ENCODE assay signal across 25 mouse cellular contexts in genomic region chr12:95316820-95317219, GRCm38 (mm10).
DNase-seq lines count a peak whose midpoint lies in the region; ATAC-seq lines count a peak whose summit lies in the region.
"Had no signal": no experiment of that assay in that cellular context is flagged by ENCODE, and none has a peak within 500 bp of the region (broad histone marks: within the 10 kb centered on the region; RNA-seq: fewer than 3 reads in every experiment).

No protein-coding gene starts in this region.

- H3K36me3 ChIP-seq in forebrain, embryonic 15.5 days, result no peaks in the 10 kb centered on the region
- no peaks in the 10 kb centered on the region for H3K36me3 ChIP-seq in forebrain, embryonic 10.5 days (replicated peaks)
- no peaks in the 10 kb centered on the region for H3K36me3 ChIP-seq in midbrain, embryonic 14.5 days (ENCODE audit: control insufficient read depth, insufficient read depth, low read length)
- no peaks in the 10 kb centered on the region for H3K36me3 ChIP-seq in midbrain, embryonic 10.5 days
- no peaks in the 10 kb centered on the region for H3K36me3 ChIP-seq in forebrain, embryonic 16.5 days (ENCODE audit: control insufficient read depth, insufficient read depth)
- H3K36me3 ChIP-seq: embryonic facial prominence, embryonic 13.5 days; G1E; hindbrain, embryonic 13.5 days; limb, embryonic 12.5 days; midbrain, embryonic 15.5 days had no signal

- H3K4me2 ChIP-seq in forebrain, embryonic 15.5 days (replicated peaks), result no peak overlapping the region
- H3K4me2 ChIP-seq in midbrain, embryonic 14.5 days (ENCODE audit: low read length), result no peak overlapping the region
- H3K4me2 ChIP-seq in forebrain, embryonic 16.5 days (ENCODE audit: low read length), result no peak overlapping the region
- H3K4me2 ChIP-seq: embryonic facial prominence, embryonic 13.5 days; hindbrain, embryonic 13.5 days; limb, embryonic 12.5 days; liver, embryonic 11.5 days; midbrain, embryonic 15.5 days had no signal

- DNase-seq in cerebellum, postnatal 10 days, result peak; percentile 50 to 52
- DNase-seq in cerebellum, adult 8-10 months, result no peak
- no peak for DNase-seq in forebrain, embryonic 10.5 days (ENCODE audit: extremely low spot score, low spot score)
- DNase-seq in midbrain, embryonic 14.5 days, result peak; percentile 7
- DNase-seq in midbrain, embryonic 10.5 days (ENCODE audit: low spot score), result no peak
- no peak for DNase-seq in thymus, adult 18-20 months
- DNase-seq: adrenal gland, postnatal 14 days; cerebellum, adult 18-20 months; embryo, embryonic 11 days; gastrocnemius, postnatal 14 days; heart, postnatal 14 days; kidney, adult 11 months; kidney, postnatal 14 days; lung, postnatal 4 days had no signal

- H3K4me3 ChIP-seq in forebrain, embryonic 15.5 days, result no peak overlapping the region
- H3K4me3 ChIP-seq in forebrain, embryonic 10.5 days, result no peak overlapping the region
- H3K4me3 ChIP-seq in midbrain, embryonic 14.5 days (replicated peaks; ENCODE audit: low read depth, low read length), result no peak overlapping the region
- H3K4me3 ChIP-seq in midbrain, embryonic 10.5 days, result no peak overlapping the region
- H3K4me3 ChIP-seq in forebrain, embryonic 16.5 days (replicated peaks; ENCODE audit: low read length), result no peak overlapping the region
- H3K4me3 ChIP-seq: embryonic facial prominence, embryonic 13.5 days; erythroblast, embryonic 14.5 days; hindbrain, embryonic 13.5 days; limb, embryonic 12.5 days; megakaryocyte, embryonic 14.5 days; midbrain, embryonic 15.5 days had no signal

- 42% methylated on average over 1 of the region's 1 CpGs for WGBS in forebrain, embryonic 15.5 days
- WGBS in forebrain, embryonic 10.5 days, result 87% methylated on average over 1 of the region's 1 CpGs
- 75% methylated on average over 1 of the region's 1 CpGs for WGBS in midbrain, embryonic 14.5 days
- WGBS in midbrain, embryonic 10.5 days, result 79% methylated on average over 1 of the region's 1 CpGs
- 25% methylated on average over 1 of the region's 1 CpGs for WGBS in forebrain, embryonic 16.5 days

- ATAC-seq in forebrain, embryonic 15.5 days (replicated peaks), result 0 out of 2 replicates have a peak, but pooled peaks have one; percentile 63
- ATAC-seq in midbrain, embryonic 14.5 days (ENCODE audit: low FRiP score, low TSS enrichment), result no peak
- ATAC-seq in forebrain, embryonic 16.5 days, result peak; percentile 68
- ATAC-seq: inflammation-experienced regulatory T-cells, adult 6 months; midbrain, embryonic 15.5 days had no signal

- no peaks in the 10 kb centered on the region for H3K27me3 ChIP-seq in forebrain, embryonic 15.5 days
- no peaks in the 10 kb centered on the region for H3K27me3 ChIP-seq in forebrain, embryonic 10.5 days (ENCODE audit: poor library complexity, severe bottlenecking)
- no peaks in the 10 kb centered on the region for H3K27me3 ChIP-seq in midbrain, embryonic 14.5 days (ENCODE audit: control insufficient read depth, insufficient read depth, low read length)
- H3K27me3 ChIP-seq in midbrain, embryonic 10.5 days (ENCODE audit: low read depth, poor library complexity, severe bottlenecking), result no peaks in the 10 kb centered on the region
- no peaks in the 10 kb centered on the region for H3K27me3 ChIP-seq in forebrain, embryonic 16.5 days (replicated peaks; ENCODE audit: control insufficient read depth, insufficient read depth, low read length)
- H3K27me3 ChIP-seq: embryonic facial prominence, embryonic 13.5 days; hindbrain, embryonic 13.5 days; limb, embryonic 12.5 days; megakaryocyte, embryonic 14.5 days; midbrain, embryonic 15.5 days had no signal

- H3K9me3 ChIP-seq in forebrain, embryonic 15.5 days, result no peaks in the 10 kb centered on the region
- no peaks in the 10 kb centered on the region for H3K9me3 ChIP-seq in forebrain, embryonic 10.5 days
- H3K9me3 ChIP-seq in midbrain, embryonic 14.5 days (ENCODE audit: control insufficient read depth, low read length), result no peaks in the 10 kb centered on the region
- no peaks in the 10 kb centered on the region for H3K9me3 ChIP-seq in midbrain, embryonic 10.5 days (replicated peaks)
- H3K9me3 ChIP-seq in forebrain, embryonic 16.5 days (ENCODE audit: control insufficient read depth, low read length), result no peaks in the 10 kb centered on the region
- H3K9me3 ChIP-seq: embryonic facial prominence, embryonic 13.5 days; hindbrain, embryonic 13.5 days; limb, embryonic 12.5 days; megakaryocyte, embryonic 14.5 days; midbrain, embryonic 15.5 days had no signal

- H3K9ac ChIP-seq in forebrain, embryonic 15.5 days (replicated peaks), result no peak overlapping the region
- no peak overlapping the region for H3K9ac ChIP-seq in midbrain, embryonic 14.5 days (replicated peaks; ENCODE audit: low read length)
- no peak overlapping the region for H3K9ac ChIP-seq in forebrain, embryonic 16.5 days (replicated peaks; ENCODE audit: low read depth, low read length)
- H3K9ac ChIP-seq: embryonic facial prominence, embryonic 13.5 days; hindbrain, embryonic 13.5 days; limb, embryonic 12.5 days; midbrain, embryonic 15.5 days had no signal

- 0 out of 2 replicates have a peak, but pooled peaks cover 3% of the 10 kb centered on the region for H3K4me1 ChIP-seq in forebrain, embryonic 15.5 days
- H3K4me1 ChIP-seq in forebrain, embryonic 10.5 days, result no peaks in the 10 kb centered on the region
- H3K4me1 ChIP-seq in midbrain, embryonic 14.5 days (ENCODE audit: control insufficient read depth, insufficient read depth, low read length), result no peaks in the 10 kb centered on the region
- no peaks in the 10 kb centered on the region for H3K4me1 ChIP-seq in midbrain, embryonic 10.5 days
- no peaks in the 10 kb centered on the region for H3K4me1 ChIP-seq in forebrain, embryonic 16.5 days (replicated peaks; ENCODE audit: control insufficient read depth, insufficient read depth, low read length)
- H3K4me1 ChIP-seq: embryonic facial prominence, embryonic 13.5 days; limb, embryonic 12.5 days; megakaryocyte, embryonic 14.5 days; midbrain, embryonic 15.5 days had no signal

- H3K27ac ChIP-seq in forebrain, embryonic 15.5 days (replicated peaks), result no peak overlapping the region
- no peak overlapping the region for H3K27ac ChIP-seq in forebrain, embryonic 10.5 days
- H3K27ac ChIP-seq in midbrain, embryonic 14.5 days (replicated peaks; ENCODE audit: low read depth, low read length), result no peak overlapping the region
- H3K27ac ChIP-seq in midbrain, embryonic 10.5 days (replicated peaks), result no peak overlapping the region
- H3K27ac ChIP-seq in forebrain, embryonic 16.5 days (ENCODE audit: low read length), result no peak overlapping the region
- H3K27ac ChIP-seq: embryonic facial prominence, embryonic 13.5 days; hindbrain, embryonic 13.5 days; limb, embryonic 12.5 days; midbrain, embryonic 15.5 days had no signal

Comparison
In these comparisons a context has a peak if more than half of its experiments do, and no peak if none do; other contexts are left out.
1. DNase-seq: peak in cerebellum, postnatal 10 days (2 of 2) and midbrain, embryonic 14.5 days (single experiment); none in cerebellum, adult 8-10 months (single experiment), forebrain, embryonic 10.5 days (single experiment), midbrain, embryonic 10.5 days (single experiment) and thymus, adult 18-20 months (0 of 2).